Mouse (Mus musculus): ENCODE measurements around the gene Tymp. TPM values are rescaled to one million over a fixed set of nuclear protein-coding genes. Genes with fewer than 3 reads are reported as not detected.

Gene Tymp
- total RNA-seq (2021): 1 to 10 TPM; 1.2 to 1.5 TPM

GRCm38 (mm10) chr15:89376957-89377356, at the start of gene Tymp:
Tymp (minus strand) TSS chr15:89377039.
- DNase-seq (ENCODE audit: low spot score in 2 of 2): no peak
- intact Hi-C loops (cut with DNase I): no loop called here

GRCm38 (mm10) chr15:89425711-89426121, 48.9 kb upstream of the Tymp start, which contains the start of gene Cpt1b:
Cpt1b (minus strand) TSS chr15:89425863.
- no peak for DNase-seq (ENCODE audit: low spot score in 2 of 2)
- intact Hi-C loops (cut with DNase I): loop anchor here (5.0 kb wide), 1 partner anchor 53 kb away; the partner anchor contains the start of gene Sco2

- intact Hi-C loops (cut with DNase I): loop anchor here (5.0 kb wide), 1 partner anchor 52 kb away; the partner anchor contains the start of gene Sco2
- no peak for DNase-seq (ENCODE audit: low spot score in 2 of 2)
Observed at GRCm38 (mm10) chr15:89424621-89425020, 47.8 kb upstream of the Tymp start.

GRCm38 (mm10) chr15:89421938-89422337, 45.1 kb upstream of the Tymp start:
- intact Hi-C loops (cut with DNase I): no loop called here

GRCm38 (mm10) chr15:89415282-89415681, 38.4 kb upstream of the Tymp start:
- intact Hi-C loops (cut with DNase I): no loop called here
- no peak for DNase-seq (ENCODE audit: low spot score in 2 of 2)

More at GRCm38 (mm10) chr15:89421938-89422337, 45.1 kb upstream of the Tymp start:
- DNase-seq (ENCODE audit: low spot score in 2 of 2): no peak

GRCm38 (mm10) chr15:89410118-89410517, 33.3 kb upstream of the Tymp start, which contains the start of gene Syce3:
Syce3 (minus strand) TSS chr15:89410503.
- intact Hi-C loops (cut with DNase I): no loop called here
- no peak for DNase-seq (ENCODE audit: low spot score in 2 of 2)

- DNase-seq (ENCODE audit: low spot score in 2 of 2): no peak
- intact Hi-C loops (cut with DNase I): no loop called here
Observed at GRCm38 (mm10) chr15:89406691-89407090, 29.9 kb upstream of the Tymp start.

GRCm38 (mm10) chr15:89404831-89405623, 28.2 kb upstream of the Tymp start:
- intact Hi-C loops (cut with DNase I): no loop called here
- no peak for DNase-seq (ENCODE audit: low spot score in 2 of 2)

- no peak for DNase-seq (ENCODE audit: low spot score in 2 of 2)
- intact Hi-C loops (cut with DNase I): no loop called here
Observed at GRCm38 (mm10) chr15:89402471-89402870, 25.6 kb upstream of the Tymp start.

- DNase-seq (ENCODE audit: low spot score in 2 of 2): no peak
- intact Hi-C loops (cut with DNase I): no loop called here
Observed at GRCm38 (mm10) chr15:89399716-89400115, 22.9 kb upstream of the Tymp start.

- DNase-seq (ENCODE audit: low spot score in 2 of 2): no peak
- intact Hi-C loops (cut with DNase I): no loop called here
Observed at GRCm38 (mm10) chr15:89398146-89398545, 21.3 kb upstream of the Tymp start.

- intact Hi-C loops (cut with DNase I): no loop called here
- DNase-seq (ENCODE audit: low spot score in 2 of 2): no peak
Observed at GRCm38 (mm10) chr15:89396883-89397282, 20.0 kb upstream of the Tymp start.

- intact Hi-C loops (cut with DNase I): no loop called here
- no peak for DNase-seq (ENCODE audit: low spot score in 2 of 2)
Observed at GRCm38 (mm10) chr15:89390081-89390480, 13.2 kb upstream of the Tymp start.

GRCm38 (mm10) chr15:89387127-89387526, 10.3 kb upstream of the Tymp start:
- DNase-seq (ENCODE audit: low spot score in 2 of 2): no peak
- intact Hi-C loops (cut with DNase I): no loop called here

GRCm38 (mm10) chr15:89384617-89385016, 7.8 kb upstream of the Tymp start, which contains the start of gene Klhdc7b:
Klhdc7b (plus strand) TSS chr15:89384917.
- intact Hi-C loops (cut with DNase I): no loop called here
- no peak for DNase-seq (ENCODE audit: low spot score in 2 of 2)

- intact Hi-C loops (cut with DNase I): no loop called here
- no peak for DNase-seq (ENCODE audit: low spot score in 2 of 2)
Observed at GRCm38 (mm10) chr15:89379429-89379828, 2.6 kb upstream of the Tymp start.

- DNase-seq (ENCODE audit: low spot score in 2 of 2): no peak
- intact Hi-C loops (cut with DNase I): no loop called here
Observed at GRCm38 (mm10) chr15:89378831-89379401, 2.1 kb upstream of the Tymp start, which contains the start of gene Odf3b. Odf3b (minus strand) TSS chr15:89379282.

GRCm38 (mm10) chr15:89377938-89378828, 1.3 kb upstream of the Tymp start:
- intact Hi-C loops (cut with DNase I): no loop called here

GRCm38 (mm10) chr15:89377362-89377761, 523 bp upstream of the Tymp start:
- intact Hi-C loops (cut with DNase I): no loop called here
- DNase-seq (ENCODE audit: low spot score in 2 of 2): no peak

More at GRCm38 (mm10) chr15:89377938-89378828, 1.3 kb upstream of the Tymp start:
- no peak for DNase-seq (ENCODE audit: low spot score in 2 of 2)

GRCm38 (mm10) chr15:89376040-89376439, 799 bp downstream of the Tymp start:
- no peak for DNase-seq (ENCODE audit: low spot score in 2 of 2)
- intact Hi-C loops (cut with DNase I): no loop called here

Measured in left cerebral cortex, postnatal 36 days (tissue).